Mouse (Mus musculus): ENCODE results near the gene Ghr.

Ghr gene

GRCm38 (mm10) chr15:3445285-3445909, 137.9 kb downstream of the Ghr start:
- no peak for DNase-seq (ENCODE audit: low spot score)

- no peak for DNase-seq (ENCODE audit: low spot score)
These were observed 138.8 kb downstream of the Ghr start for GRCm38 (mm10) chr15:3444448-3445020.

- peak; percentile 49 for DNase-seq (ENCODE audit: low spot score)
These were observed 141.6 kb downstream of the Ghr start for GRCm38 (mm10) chr15:3441506-3442286.

GRCm38 (mm10) chr15:3437381-3437780, 145.9 kb downstream of the Ghr start:
- no peak for DNase-seq (ENCODE audit: low spot score)

GRCm38 (mm10) chr15:3435637-3436036, 147.7 kb downstream of the Ghr start:
- peak; percentile 34 for DNase-seq (ENCODE audit: low spot score)

GRCm38 (mm10) chr15:3434461-3434860, 148.8 kb downstream of the Ghr start:
- no peak for DNase-seq (ENCODE audit: low spot score)

- peak; percentile 50 for DNase-seq (ENCODE audit: low spot score)
These were observed 150.0 kb downstream of the Ghr start for GRCm38 (mm10) chr15:3433281-3433680.

GRCm38 (mm10) chr15:3432823-3433222, 150.5 kb downstream of the Ghr start:
- DNase-seq (ENCODE audit: low spot score): no peak

- no peak for DNase-seq (ENCODE audit: low spot score)
These were observed 153.9 kb downstream of the Ghr start for GRCm38 (mm10) chr15:3429417-3429816.

- no peak for DNase-seq (ENCODE audit: low spot score)
These were observed 154.3 kb downstream of the Ghr start for GRCm38 (mm10) chr15:3429001-3429400.

- no peak for DNase-seq (ENCODE audit: low spot score)
These were observed 156.9 kb downstream of the Ghr start for GRCm38 (mm10) chr15:3426401-3426800.

GRCm38 (mm10) chr15:3423177-3423576, 160.1 kb downstream of the Ghr start:
- no peak for DNase-seq (ENCODE audit: low spot score)

- DNase-seq (ENCODE audit: low spot score): no peak
These were observed 165.6 kb downstream of the Ghr start for GRCm38 (mm10) chr15:3417699-3418098.

GRCm38 (mm10) chr15:3413103-3413502, 170.2 kb downstream of the Ghr start:
- no peak for DNase-seq (ENCODE audit: low spot score)

- no peak for DNase-seq (ENCODE audit: low spot score)
These were observed 174.8 kb downstream of the Ghr start for GRCm38 (mm10) chr15:3408478-3408877.

GRCm38 (mm10) chr15:3399196-3399595, 184.1 kb downstream of the Ghr start:
- DNase-seq (ENCODE audit: low spot score): no peak

GRCm38 (mm10) chr15:3397369-3398100, 185.8 kb downstream of the Ghr start:
- no peak for DNase-seq (ENCODE audit: low spot score)

- DNase-seq (ENCODE audit: low spot score): no peak
These were observed 187.1 kb downstream of the Ghr start for GRCm38 (mm10) chr15:3396149-3396548.

- DNase-seq (ENCODE audit: low spot score): no peak
These were observed 187.6 kb downstream of the Ghr start for GRCm38 (mm10) chr15:3395700-3396099.

GRCm38 (mm10) chr15:3390722-3391121, 192.6 kb downstream of the Ghr start:
- DNase-seq (ENCODE audit: low spot score): no peak

GRCm38 (mm10) chr15:3389011-3389410, 194.3 kb downstream of the Ghr start:
- no peak for DNase-seq (ENCODE audit: low spot score)

GRCm38 (mm10) chr15:3388485-3388884, 194.8 kb downstream of the Ghr start:
- no peak for DNase-seq (ENCODE audit: low spot score)

- no peak for DNase-seq (ENCODE audit: low spot score)
These were observed 199.5 kb downstream of the Ghr start for GRCm38 (mm10) chr15:3383788-3384187.
